Mouse (Mus musculus): ENCODE results near the gene Slc35e3. TPM values are rescaled to one million over a fixed set of nuclear protein-coding genes. Genes with fewer than 3 reads are reported as not detected.
"Not testable (repeated sequence)": the region's sequence is repeated elsewhere in the genome, so short reads cannot be mapped to it uniquely, and the experiment has no call there.

Gene Slc35e3
- total RNA-seq, 1 experiment from 2014 or later, result 17.0 TPM

DNA sequence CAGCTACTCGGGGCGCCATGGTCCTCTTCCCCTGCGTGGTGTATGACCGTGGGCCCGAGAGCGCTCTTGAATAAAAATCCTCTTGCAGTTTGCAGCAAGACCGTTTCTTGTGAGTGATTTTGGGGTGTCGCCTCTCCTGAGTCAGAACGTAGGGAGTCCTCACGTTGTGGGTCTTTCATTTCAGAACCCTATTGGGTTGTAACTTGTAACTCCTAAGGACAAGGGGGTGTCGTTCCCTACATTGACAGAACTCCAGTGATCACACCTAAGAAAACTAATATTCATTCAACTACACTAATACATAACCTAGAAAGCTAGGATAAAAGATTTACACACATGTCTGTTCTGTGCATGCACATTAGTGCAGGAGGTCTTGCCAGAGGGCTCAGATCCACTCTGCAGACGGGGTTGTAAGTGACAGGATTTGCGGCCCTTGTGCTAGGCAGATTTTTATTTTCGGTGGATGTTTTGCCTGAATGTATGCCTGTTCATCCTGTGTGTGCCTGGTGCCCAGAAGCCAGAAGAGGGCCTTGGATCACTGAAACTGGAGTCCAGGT lies 3.7 kb upstream of the Slc35e3 start:
- DNase-seq, result no peak

DNA sequence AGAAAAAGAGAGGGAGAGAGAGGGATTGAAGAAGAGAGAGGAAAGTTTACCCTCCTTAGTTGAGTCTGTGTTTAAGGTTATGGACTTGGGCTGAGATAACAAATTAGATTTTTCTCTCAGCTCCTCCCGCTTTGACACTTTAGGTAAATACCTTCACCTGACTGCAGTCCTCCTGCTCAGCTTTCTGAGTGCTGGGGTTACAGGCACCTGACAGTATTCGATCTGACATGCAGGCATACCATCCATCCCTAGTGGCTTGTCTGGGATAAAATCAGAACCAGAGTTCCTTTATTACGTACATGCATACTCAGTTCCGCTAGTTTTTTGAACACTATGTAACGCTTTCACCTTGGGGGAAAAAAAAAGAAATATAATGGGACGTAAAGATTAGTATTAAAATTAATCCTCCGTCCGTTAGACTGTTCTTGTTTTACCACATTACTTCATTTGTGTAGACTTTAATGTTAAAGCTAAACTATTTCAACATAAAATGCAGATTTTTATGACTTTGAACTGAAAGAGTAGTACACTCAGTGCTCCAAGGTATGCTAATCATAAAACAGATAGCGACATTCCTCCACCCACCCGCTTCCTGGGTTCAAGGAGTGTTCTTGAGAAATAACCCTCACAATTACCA lies 3.0 kb upstream of the Slc35e3 start:
- no peak for DNase-seq

DNA sequence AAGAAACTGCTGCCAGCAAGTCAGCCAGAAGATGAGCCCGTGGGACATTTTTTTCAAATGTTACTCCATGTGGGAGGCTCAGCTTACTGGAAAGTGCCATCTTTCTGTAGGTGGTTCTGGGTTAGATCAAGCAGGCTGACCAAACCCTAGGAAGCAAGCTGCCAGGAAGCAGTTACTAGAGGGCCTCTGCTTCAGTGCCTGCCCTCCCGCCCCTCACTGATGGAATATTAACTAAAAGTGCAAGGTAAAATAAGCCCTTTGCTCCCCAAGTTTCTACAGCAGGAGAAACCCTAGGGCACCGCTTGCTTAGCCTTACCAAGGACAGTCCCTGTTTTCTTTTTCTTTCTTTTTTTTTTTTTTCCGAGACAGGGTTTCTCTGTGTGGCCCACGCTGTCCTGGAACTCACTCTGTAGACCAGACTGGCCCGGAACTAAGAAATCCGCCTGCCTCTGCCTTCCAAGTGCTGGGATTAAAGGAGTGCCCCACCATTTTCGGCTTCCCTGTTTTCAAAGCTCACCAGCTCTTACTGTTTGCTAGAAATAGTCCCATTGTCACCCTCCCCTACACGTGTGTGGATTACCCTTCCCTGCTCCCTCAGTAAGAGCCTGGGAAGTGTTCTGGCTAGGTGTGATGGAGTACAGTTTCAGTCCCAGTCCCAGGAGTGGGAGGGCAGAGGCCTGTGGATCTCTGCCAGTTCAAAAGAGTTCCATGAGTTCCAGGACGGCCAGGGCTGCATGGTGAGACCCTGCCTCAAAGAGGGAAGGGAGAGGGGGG lies 2.3 kb upstream of the Slc35e3 start:
- DNase-seq, result no peak

DNA sequence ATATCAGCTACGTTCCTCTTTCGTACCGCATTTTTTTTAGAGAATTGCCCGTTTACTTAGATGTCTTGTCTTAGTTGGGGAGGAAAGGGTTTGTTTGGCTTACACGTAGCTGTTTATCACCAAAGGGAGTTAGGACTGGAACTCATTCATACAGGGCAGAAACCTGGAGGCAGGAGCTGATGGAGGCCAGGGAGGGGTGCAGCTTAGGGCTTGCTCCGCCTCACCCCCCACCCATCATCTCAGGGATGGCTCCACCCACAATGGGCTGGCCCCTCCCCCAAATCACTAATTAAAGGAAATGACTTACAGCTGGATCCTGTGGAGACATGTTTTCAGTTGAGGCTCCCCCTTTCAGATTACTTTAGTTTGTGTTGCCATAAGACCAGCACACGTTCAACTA lies 1.5 kb upstream of the Slc35e3 start:
- no peak for DNase-seq

- DNase-seq, result not testable (repeated sequence)
Measured at GRCm38 (mm10) chr10:117745570-117746296, 432 bp downstream of the Slc35e3 start.

DNA sequence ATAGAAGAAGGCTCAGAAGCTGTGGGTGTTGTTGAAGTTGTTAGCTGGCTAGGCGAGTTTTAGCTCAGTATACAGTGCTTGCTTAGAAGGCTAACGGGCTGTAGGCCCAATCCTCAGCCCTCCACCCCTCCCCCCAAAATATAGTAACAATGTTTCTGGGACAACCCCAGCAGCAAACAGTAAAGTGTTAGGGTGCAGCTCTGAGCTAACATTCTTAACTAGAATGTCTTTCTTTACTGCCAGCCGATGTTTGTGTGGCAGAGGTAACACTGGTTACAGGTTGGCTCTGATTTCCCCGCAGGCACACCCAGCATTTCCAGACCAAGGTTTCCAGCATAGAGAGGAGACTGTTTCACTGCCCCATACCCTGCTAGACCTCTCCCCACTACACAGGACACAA lies 2.2 kb downstream of the Slc35e3 start:
- no peak for DNase-seq

DNA sequence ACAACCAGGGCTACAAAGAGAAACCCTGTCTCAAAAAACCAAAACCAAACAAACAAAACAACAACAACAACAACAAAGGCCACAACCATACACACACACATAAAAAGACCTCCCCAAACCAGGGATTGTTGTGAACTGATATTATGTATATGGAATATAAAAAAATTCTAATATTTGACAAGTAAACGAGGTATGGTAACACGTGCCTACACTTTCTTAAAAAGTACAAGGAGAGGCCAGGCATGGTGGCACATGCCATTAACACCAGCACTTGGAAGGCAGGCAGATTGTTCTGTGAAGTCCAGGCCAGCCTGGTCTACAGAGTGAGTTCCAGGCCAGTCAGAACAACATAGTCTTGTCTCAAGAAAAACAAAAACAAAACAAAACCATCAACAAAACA lies 3.0 kb downstream of the Slc35e3 start:
- DNase-seq, result no peak

DNA sequence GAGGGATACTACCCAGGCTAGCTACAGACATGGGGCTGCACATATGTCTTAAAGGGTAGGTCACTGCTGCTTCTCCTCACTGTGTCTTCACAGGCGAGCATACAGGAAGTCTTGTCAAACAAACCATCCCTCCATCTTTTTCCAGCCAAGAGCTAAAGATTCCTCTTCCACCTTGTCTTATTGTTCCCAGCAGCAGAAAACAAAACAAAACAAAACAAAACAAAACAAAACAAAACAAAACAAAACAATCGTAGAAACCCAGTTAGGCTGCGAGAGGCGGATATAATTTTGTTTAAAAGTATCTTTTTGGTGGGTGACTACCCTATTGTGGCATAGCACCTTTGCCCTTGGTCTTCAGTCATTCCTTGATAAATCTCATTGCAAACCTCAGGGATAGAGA lies 3.5 kb downstream of the Slc35e3 start:
- DNase-seq, result no peak

DNA sequence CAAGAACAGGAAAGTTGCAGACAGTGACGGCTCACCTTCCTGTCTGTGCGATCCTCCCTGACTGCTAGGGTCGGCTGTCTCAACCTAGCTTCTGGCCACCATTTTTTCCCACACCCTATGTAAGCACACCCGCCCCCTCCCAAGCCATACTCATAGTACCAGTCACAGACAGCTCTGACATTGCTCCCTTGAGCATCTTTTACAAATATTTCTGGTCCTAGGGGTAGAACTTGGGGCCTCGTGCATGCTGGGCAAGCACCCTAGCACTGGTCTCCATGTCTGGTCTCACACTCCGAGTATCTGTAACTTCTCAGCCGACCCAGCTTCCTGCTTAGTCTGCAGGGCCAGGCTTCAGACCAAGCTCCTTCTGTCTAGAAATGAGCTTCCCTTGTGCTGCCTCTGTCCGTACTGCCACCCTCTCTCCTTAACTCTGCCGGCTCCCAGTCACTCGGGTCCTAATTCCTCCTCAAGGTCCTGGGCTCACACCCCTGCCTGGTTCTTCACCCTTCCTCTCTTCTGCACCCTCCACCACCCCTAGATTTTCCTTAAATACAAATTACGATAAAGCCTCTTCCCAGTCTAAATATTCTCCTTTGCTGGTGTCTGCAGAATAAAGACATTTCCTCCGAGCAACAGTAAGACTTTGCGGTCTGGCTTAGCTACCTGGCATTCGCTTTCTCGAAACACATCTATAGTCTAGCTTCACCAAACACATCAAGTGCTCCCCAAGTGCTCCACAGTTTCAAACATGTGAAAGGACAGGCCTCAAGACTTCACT lies 4.3 kb downstream of the Slc35e3 start:
- no peak for DNase-seq

DNA sequence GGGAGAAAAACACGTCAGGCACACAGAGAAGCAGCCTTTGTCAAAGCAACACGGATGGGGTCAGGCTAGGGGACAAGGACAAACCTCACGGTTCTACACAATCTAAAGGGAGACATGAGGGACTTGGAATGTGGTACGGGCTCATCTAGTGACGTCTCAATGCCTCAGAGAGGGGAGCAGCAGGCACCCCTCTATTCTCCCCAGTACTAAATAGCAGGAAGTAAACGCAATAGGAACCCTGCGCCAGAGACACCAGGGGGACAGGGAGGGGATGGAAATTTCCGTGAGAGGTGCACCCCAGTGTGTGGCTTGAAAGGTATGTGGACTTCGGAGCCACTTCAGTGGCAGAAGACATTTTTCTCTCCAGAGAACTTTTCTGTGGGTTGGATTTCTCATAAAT lies 5.2 kb downstream of the Slc35e3 start:
- no peak for DNase-seq

GRCm38 (mm10) chr10:117740171-117740570 lies 6.0 kb downstream of the Slc35e3 start:
- no peak for DNase-seq

DNA sequence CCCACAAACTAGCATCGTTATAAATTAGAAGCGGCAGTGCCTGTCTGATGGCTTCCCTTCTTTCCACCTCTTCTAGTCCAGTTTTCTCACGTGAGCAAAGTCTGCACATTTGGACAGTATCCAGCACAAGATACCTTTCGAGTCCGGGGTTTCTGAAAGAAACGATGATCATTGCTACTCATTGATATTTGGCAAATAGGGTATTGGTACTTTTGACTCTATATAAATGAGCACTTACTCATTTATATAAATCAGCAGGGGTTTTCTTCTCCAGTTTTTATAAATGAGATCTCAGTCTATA lies 6.6 kb downstream of the Slc35e3 start:
- no peak for DNase-seq

GRCm38 (mm10) chr10:117738928-117739647 lies 7.1 kb downstream of the Slc35e3 start:
- no peak for DNase-seq

DNA sequence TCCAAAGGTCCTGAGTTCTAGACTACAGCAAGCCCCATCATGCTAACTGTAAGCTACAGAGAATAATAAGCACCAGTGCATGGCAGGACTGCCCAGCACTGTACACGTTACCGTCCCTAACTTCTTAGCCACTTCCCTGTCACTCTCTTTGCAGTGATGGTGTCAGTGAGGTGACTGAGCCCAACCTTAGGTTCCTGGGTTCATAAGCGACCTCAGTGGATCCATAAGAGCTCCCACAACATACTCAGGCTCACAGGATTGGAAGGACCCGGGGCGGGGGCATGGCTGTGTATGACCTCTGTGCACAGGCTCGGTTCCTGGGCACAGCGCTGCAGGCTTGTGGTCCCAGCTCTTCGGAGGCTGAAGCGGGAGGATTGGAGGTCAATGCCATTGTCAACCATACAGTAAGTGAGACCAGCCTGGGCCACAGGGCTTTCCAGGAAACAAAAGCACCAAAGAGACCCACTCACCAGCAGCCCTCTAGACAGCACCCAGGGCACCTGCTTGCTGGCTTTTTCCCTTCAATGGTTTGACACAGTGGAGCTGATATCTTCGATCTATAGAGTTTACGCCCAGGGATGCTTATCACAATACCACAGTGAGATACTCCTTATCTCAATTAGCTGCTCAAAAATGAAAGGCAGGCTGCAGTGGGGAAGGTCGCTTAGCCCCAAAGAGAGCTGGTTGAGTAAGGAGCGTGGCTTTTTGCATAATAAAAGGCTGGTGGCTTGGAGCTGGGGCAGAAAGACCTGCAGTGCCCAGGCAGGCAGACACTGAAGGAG lies 7.8 kb downstream of the Slc35e3 start:
- no peak for DNase-seq

DNA sequence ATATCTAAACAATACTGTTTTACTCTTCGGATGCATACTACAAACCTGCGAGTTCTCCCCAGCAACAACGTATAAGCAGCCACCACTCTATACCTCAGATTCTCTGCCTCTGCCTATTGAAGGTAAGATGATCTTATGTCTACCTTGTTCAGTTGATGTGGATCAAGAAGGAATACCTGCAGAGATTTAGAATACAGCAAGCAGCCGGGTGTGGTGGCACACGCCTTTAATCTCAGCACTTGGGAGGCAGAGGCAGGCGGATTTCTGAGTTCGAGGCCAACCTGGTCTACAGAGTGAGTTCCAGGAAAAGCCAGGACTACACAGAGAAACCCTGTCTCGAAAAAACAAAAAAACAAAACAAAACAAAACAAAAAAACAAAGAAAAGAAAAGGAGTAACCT lies 8.7 kb downstream of the Slc35e3 start:
- not testable (repeated sequence) for DNase-seq

- no peak for DNase-seq
Measured at GRCm38 (mm10) chr10:117737075-117737474, 9.1 kb downstream of the Slc35e3 start.

DNA sequence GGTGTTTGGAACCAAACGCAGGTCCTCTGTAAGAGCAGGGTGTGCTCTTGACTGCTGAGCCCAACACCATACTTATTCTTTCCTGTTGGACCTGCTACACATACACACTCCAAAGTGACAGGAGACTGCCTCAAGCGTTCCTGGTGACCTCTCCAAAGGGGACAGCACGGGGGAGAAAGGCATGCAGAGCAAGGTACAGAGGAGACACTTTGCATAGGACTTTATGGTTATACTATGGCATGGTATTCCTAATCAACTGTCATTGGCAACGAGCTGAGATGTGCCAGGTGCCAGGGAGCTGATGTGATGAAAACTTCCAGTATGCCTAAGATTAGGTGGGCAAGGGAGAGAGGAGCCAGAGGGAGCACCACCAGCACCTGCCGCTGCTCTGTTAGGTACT lies 9.6 kb downstream of the Slc35e3 start:
- no peak for DNase-seq

DNA sequence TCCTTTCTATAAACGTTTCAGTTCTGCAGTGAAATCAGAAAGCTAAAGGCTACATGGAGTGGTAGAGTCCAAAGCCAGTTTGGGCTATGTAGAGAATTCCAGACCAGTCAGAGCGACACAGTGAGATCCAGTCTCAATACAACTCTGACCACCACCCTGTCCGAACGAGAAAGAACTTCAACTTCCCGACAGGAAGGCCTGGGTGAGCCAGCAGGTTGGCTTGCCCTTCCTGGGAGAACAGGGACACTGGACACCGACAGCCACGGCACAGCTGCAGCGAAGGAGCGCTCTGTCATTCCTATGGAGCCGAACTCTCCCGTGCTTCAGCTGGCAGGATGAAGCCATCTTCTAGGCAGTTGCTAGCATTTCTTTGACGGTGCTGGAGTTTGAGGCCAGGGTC lies 10.8 kb downstream of the Slc35e3 start:
- DNase-seq, result not testable (repeated sequence)

DNA sequence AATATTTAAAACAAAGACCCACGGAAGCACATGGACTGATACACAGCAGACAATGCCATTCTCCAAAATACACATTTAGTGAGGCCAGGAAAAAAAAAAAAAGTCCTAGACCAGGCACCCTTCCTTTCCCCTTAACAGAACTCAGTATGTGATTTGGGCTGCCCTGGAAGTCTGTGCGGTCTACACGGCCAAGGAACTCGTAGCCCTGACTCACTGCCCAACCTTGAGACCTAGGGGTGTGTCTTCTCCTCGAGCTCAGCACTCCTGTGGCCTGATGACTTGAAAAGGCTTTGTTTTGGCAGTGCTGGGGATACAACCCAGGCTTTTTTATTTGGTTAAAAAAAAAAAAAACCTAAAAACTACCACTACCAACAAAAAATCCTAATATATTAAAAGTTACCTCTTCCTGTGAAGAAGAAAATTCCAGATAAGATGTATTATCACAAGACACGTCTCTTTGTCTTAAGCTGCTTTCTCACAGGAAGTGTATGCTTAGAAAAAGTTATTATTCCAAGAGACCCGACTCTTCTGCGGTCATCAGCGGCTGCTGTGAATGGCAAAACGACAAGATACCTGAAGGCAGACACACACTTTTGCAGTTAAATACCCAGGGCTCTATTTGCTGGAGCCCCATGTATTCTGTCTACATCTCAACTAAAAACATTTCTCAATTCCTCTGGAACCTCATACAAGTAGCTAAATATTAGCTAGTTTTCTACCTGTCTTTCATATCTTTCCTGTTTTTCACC lies 11.9 kb downstream of the Slc35e3 start:
- peak; percentile 43 for DNase-seq

DNA sequence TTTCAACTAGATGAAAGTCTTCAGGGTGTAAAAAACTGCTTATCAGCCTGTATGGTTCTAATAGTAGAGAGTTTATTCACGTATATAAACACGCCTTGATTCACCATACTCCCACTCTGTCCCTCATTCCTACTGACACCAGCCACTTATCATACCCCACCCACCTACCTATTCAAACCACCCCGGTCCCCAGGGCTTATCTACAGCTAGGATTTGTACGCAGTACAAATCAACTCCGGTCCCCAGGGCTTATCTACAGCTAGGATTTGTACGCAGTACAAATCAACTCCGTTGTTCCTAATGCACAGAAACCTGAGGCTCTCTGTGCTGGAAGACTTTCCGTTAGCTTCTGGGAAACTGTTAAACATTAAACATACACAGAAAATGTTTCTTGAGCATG lies 12.5 kb downstream of the Slc35e3 start:
- not testable (repeated sequence) for DNase-seq

Measured in adrenal gland, postnatal 25 days (tissue).